ENCODE assay signal across 22 mouse cellular contexts in the genomic region with DNA sequence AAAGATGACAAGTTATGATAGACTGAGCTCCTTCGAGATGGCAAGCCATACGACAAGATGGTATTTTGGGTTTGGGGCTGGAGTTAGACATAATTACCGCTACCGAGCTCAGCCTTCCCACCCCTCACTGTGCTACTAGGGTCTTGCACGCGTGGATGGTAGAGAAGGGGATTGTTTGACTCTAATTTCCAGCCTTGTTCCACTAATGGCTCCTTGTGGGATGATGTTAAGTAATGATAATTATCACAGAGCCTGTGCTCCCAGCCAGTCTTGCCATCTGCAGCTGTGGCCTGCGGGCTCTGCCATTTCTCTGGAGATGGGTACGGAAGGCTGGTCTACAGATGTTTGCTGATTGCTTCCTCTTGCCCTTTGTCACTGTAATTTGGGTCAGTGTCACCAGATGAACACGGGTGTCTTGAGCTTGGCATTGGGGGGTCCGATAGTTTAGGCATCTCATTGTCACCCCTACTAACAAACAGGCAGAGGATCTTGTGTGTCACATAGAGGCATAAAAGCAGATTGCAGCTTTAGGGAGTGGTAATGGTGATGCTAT.
DNase-seq lines count a peak whose midpoint lies in the region; ATAC-seq and TF ChIP-seq lines count a peak whose summit lies in the region.
"Had no signal": no experiment of that assay in that cellular context is flagged by ENCODE, and none has a peak within 500 bp of the region (broad histone marks: within the 10 kb centered on the region; RNA-seq: fewer than 3 reads in every experiment).

No protein-coding gene starts in this region.

- H3K4me3 ChIP-seq in forebrain, postnatal 0 days (ENCODE audit: low read depth, low read length) = no peak overlapping the region
- H3K4me3 ChIP-seq: embryonic facial prominence, embryonic 12.5 days; gastrocnemius, adult 2 months; heart, embryonic 10.5 days; hindbrain, embryonic 15.5 days had no signal

- H3K36me3 ChIP-seq in forebrain, postnatal 0 days (ENCODE audit: insufficient read depth) = no peaks in the 10 kb centered on the region
- H3K36me3 ChIP-seq: embryonic facial prominence, embryonic 12.5 days; heart, embryonic 10.5 days; hindbrain, embryonic 15.5 days had no signal

- peak; percentile 54 for ATAC-seq in forebrain, postnatal 0 days
- ATAC-seq: inflammation-experienced regulatory T-cells, adult 6 months; intestine, postnatal 0 days had no signal

- H3K9ac ChIP-seq in forebrain, postnatal 0 days = no peak overlapping the region
- H3K9ac ChIP-seq: embryonic facial prominence, embryonic 12.5 days; hindbrain, embryonic 15.5 days had no signal

- no peaks in the 10 kb centered on the region for H3K9me3 ChIP-seq in forebrain, postnatal 0 days (ENCODE audit: low read length)
- H3K9me3 ChIP-seq: embryonic facial prominence, embryonic 12.5 days; heart, embryonic 10.5 days; hindbrain, embryonic 15.5 days had no signal

- H3K4me1 ChIP-seq in forebrain, postnatal 0 days (ENCODE audit: insufficient read depth) = no peaks in the 10 kb centered on the region
- H3K4me1 ChIP-seq: embryonic facial prominence, embryonic 12.5 days had no signal

- DNase-seq in heart, adult 11 months = peak; percentile 74
- no peak for DNase-seq in heart, adult 9 months (ENCODE audit: low spot score in 2 of 2)
- DNase-seq in retina, postnatal 1 day = peak; percentile 60
- no peak for DNase-seq in retina, embryonic 14.5 days (ENCODE audit: low spot score)
- DNase-seq in forebrain, postnatal 0 days = peak; percentile 17
- no peak for DNase-seq in frontal cortex, adult 2 months (ENCODE audit: extremely low spot score in 1 of 2, low spot score in 1 of 2)
- DNase-seq in thymus, adult 18-20 months = no peak
- DNase-seq: adrenal gland, adult 2 months; adrenal gland, postnatal 25 days; cerebellum, adult 11 months; cerebellum, adult 9-10 months; cerebellum, postnatal 25 days; gastrocnemius, adult 2 months; gastrocnemius, postnatal 25 days; heart, postnatal 10 days; heart, postnatal 4 days; kidney, adult 8-10 months had no signal

- 78% methylated on average over 10 of the region's 10 CpGs for WGBS in forebrain, postnatal 0 days

- H3K27me3 ChIP-seq in forebrain, postnatal 0 days (ENCODE audit: insufficient read depth, low read length) = no peaks in the 10 kb centered on the region
- H3K27me3 ChIP-seq: embryonic facial prominence, embryonic 12.5 days had no signal

- TF ChIP-seq CTCF in forebrain, postnatal 0 days (IDR thresholded peaks at IDR 0.05; ENCODE audit: low read depth) = no peak

- H3K4me2 ChIP-seq in forebrain, postnatal 0 days (ENCODE audit: low read depth) = no peak overlapping the region
- H3K4me2 ChIP-seq: embryonic facial prominence, embryonic 12.5 days; hindbrain, embryonic 15.5 days had no signal

- no peak overlapping the region for H3K27ac ChIP-seq in forebrain, postnatal 0 days (ENCODE audit: low read depth, low read length)
- H3K27ac ChIP-seq: embryonic facial prominence, embryonic 12.5 days; gastrocnemius, adult 2 months; heart, embryonic 10.5 days; hindbrain, embryonic 15.5 days had no signal

Comparison
In these comparisons a context has a peak if more than half of its experiments do, and no peak if none do; other contexts are left out.
1. DNase-seq: peak in heart, adult 11 months (single experiment), retina, postnatal 1 day (single experiment) and forebrain, postnatal 0 days (single experiment); none in heart, adult 9 months (0 of 2), retina, embryonic 14.5 days (single experiment), frontal cortex, adult 2 months (0 of 2) and thymus, adult 18-20 months (0 of 2).